Mouse (Mus musculus): ENCODE measurements around the gene Olfr729. TPM values are rescaled to one million over a fixed set of nuclear protein-coding genes. Genes with fewer than 3 reads are reported as not detected.

The Olfr729 gene
- not detected for total RNA-seq (2022)

- DNase-seq (ENCODE audit: low spot score): no peak
Observed at GRCm38 (mm10) chr14:50152810-50153209, at the start of gene Olfr729. Gene Olfr729, minus strand, starts transcription at chr14:50152910.

- DNase-seq (ENCODE audit: low spot score): no peak
Observed at GRCm38 (mm10) chr14:50188098-50188497, 35.4 kb upstream of the Olfr729 start, which contains the start of gene Olfr730. Gene Olfr730, minus strand, starts transcription at chr14:50188198.

GRCm38 (mm10) chr14:50142580-50142979 lies 10.1 kb downstream of the Olfr729 start, which contains the start of gene Olfr728:
Gene Olfr728, minus strand, starts transcription at chr14:50142680.
- DNase-seq (ENCODE audit: low spot score): no peak

- no peak for DNase-seq (ENCODE audit: low spot score)
Observed at GRCm38 (mm10) chr14:50122886-50123285, 29.8 kb downstream of the Olfr729 start, which contains the start of gene Olfr727. Gene Olfr727, plus strand, starts transcription at chr14:50123186.

Other genes with a start within 250 kb of the Olfr729 start
- gene Olfr723, start 221.1 kb downstream of the Olfr729 start, total RNA-seq (2022): not detected
- gene Olfr724, start 189.6 kb downstream of the Olfr729 start, total RNA-seq (2022): not detected
- gene Olfr725, start 112.5 kb downstream of the Olfr729 start, total RNA-seq (2022): not detected
- not detected for gene Olfr726, start 62.0 kb downstream of the Olfr729 start, total RNA-seq (2022)
- not detected for gene Olfr727, start 29.7 kb downstream of the Olfr729 start, total RNA-seq (2022)
- gene Olfr728, start 10.2 kb downstream of the Olfr729 start, total RNA-seq (2022): not detected
- not detected for gene Olfr730, start 35.3 kb upstream of the Olfr729 start, total RNA-seq (2022)
- gene Olfr731, start 89.0 kb upstream of the Olfr729 start, total RNA-seq (2022): not detected
- gene Olfr732, start 131.3 kb upstream of the Olfr729 start, total RNA-seq (2022): not detected
- not detected for gene Olfr733, start 148.6 kb upstream of the Olfr729 start, total RNA-seq (2022)
- not detected for gene Olfr734, start 173.9 kb upstream of the Olfr729 start, total RNA-seq (2022)
- gene Olfr735, start 196.0 kb upstream of the Olfr729 start, total RNA-seq (2022): not detected
- under 1 TPM in 2 of 4 experiments, not detected in 2; 0.09 to 0.13 TPM for gene Tlr11, start 205.0 kb upstream of the Olfr729 start, total RNA-seq (2022)
- gene Olfr736, start 228.3 kb upstream of the Olfr729 start, total RNA-seq (2022): not detected